Mouse (Mus musculus) gastrocnemius, postnatal 36 days (tissue): Measurements from ENCODE around the gene Gm3259. TPM values are rescaled to one million over a fixed set of nuclear protein-coding genes. Genes with fewer than 3 reads are reported as not detected.
"Not testable (repeated sequence)": the region's sequence is repeated elsewhere in the genome, so short reads cannot be mapped to it uniquely, and the experiment has no call there.

Source experiments
- DNase-seq, 2 experiments: peaks; one replicate each; pipeline ENCODE4 v3.0.0; 2022
- intact Hi-C: fragments of 180-260 bp; cut with DNase I; formaldehyde crosslinking; loops from one replicate; pipeline ENCODE4 v1.15.1; 2025
- long read RNA-seq, 2 experiments: library from polyadenylated mRNA; stranded (forward); transcript quantifications; one replicate each; pipeline ENCODE4 v2.0.0; 2021
- total RNA-seq, 2 experiments: library from RNA; stranded (reverse); gene quantifications; 2 replicates each; pipeline ENCODE4 v1.2.3; 2021

The Gm3259 gene
- not detected for total RNA-seq
- long read RNA-seq, experiment 1 = 0 reads
- long read RNA-seq, experiment 2 = 0 reads

GRCm38 (mm10) chr5:95305611-95306010, at the start of gene Gm3259:
Gene Gm3259 (plus strand): TSS chr5:95305911.
- intact Hi-C loops, DNase-seq: not testable (repeated sequence)

GRCm38 (mm10) chr5:95272668-95273067, 33.0 kb upstream of the Gm3259 start, which contains the start of gene Gm10424:
Gene Gm10424 (minus strand): TSS chr5:95272768.
- intact Hi-C loops, DNase-seq: not testable (repeated sequence)

Other genes starting within 250 kb of the Gm3259 start
- not detected for gene Gm7942, start 199.0 kb upstream of the Gm3259 start, total RNA-seq
- not detected for gene Gm16513, start 123.3 kb upstream of the Gm3259 start, total RNA-seq
- gene Gm10424, start 33.1 kb upstream of the Gm3259 start, total RNA-seq = not detected
- gene D5Ertd577e, start 150.9 kb downstream of the Gm3259 start, total RNA-seq = not detected
- gene Gm3286, start 204.8 kb downstream of the Gm3259 start, total RNA-seq = not detected